22 mouse cellular contexts compared by ENCODE assay signal in genomic region chr13:47248289-47249010, GRCm38 (mm10).
A peak's percentile ranks its signal among the peaks of the same experiment; 100 is the strongest.
DNase-seq lines count a peak whose midpoint lies in the region; ATAC-seq and TF ChIP-seq lines count a peak whose summit lies in the region.
"Had no signal": no experiment of that assay in that cellular context is flagged by ENCODE, and none has a peak within 500 bp of the region (broad histone marks: within the 10 kb centered on the region; RNA-seq: fewer than 3 reads in every experiment).

No protein-coding gene starts in this region.

- H3K9me3 ChIP-seq in forebrain, postnatal 0 days (ENCODE audit: low read length) = no peaks in the 10 kb centered on the region
- no peaks in the 10 kb centered on the region for H3K9me3 ChIP-seq in forebrain, embryonic 16.5 days (ENCODE audit: control insufficient read depth, low read length)
- H3K9me3 ChIP-seq in liver, embryonic 12.5 days (replicated peaks) = no peaks in the 10 kb centered on the region
- no peaks in the 10 kb centered on the region for H3K9me3 ChIP-seq in neural tube, embryonic 15.5 days (replicated peaks)

- ATAC-seq in forebrain, postnatal 0 days = no peak
- no peak for ATAC-seq in forebrain, embryonic 16.5 days
- no peak for ATAC-seq in liver, embryonic 12.5 days
- no peak for ATAC-seq in neural tube, embryonic 15.5 days (ENCODE audit: low FRiP score)
- ATAC-seq: inflammation-experienced regulatory T-cells, adult 6 months had no signal

- no peak for TF ChIP-seq POLR2A in liver, adult 2 months (IDR thresholded peaks at IDR 0.05; ENCODE audit: extremely low read depth, insufficient read depth, low read length)

- no peaks in the 10 kb centered on the region for H3K79me2 ChIP-seq in liver, adult 2 months (ENCODE audit: control insufficient read depth, insufficient read depth, low read length)

- DNase-seq in forebrain, postnatal 0 days = peak; percentile 45
- DNase-seq in liver, adult 2 months (ENCODE audit: extremely low read depth, low read depth, low spot score) = no peak
- peak; percentile 77 to 79 for DNase-seq in right cerebral cortex, postnatal 10 days (ENCODE audit: low spot score in 2 of 2)
- no peak for DNase-seq in right cerebral cortex, postnatal 4 days
- DNase-seq in frontal cortex, postnatal 36 days (ENCODE audit: low spot score in 2 of 2) = no peak
- DNase-seq: adrenal gland, postnatal 14 days; cerebellum, adult 18-20 months; cerebellum, postnatal 36 days; gastrocnemius, adult 2 months; heart, postnatal 10 days; kidney, adult 2 months; kidney, postnatal 10 days; lung, adult 18-20 months had no signal

- H3K27me3 ChIP-seq in forebrain, postnatal 0 days (ENCODE audit: insufficient read depth, low read length) = no peaks in the 10 kb centered on the region
- no peaks in the 10 kb centered on the region for H3K27me3 ChIP-seq in forebrain, embryonic 16.5 days (replicated peaks; ENCODE audit: control insufficient read depth, insufficient read depth, low read length)
- H3K27me3 ChIP-seq in liver, adult 2 months (ENCODE audit: control insufficient read depth, insufficient read depth, low read length) = no peaks in the 10 kb centered on the region
- H3K27me3 ChIP-seq in liver, embryonic 12.5 days (replicated peaks) = no peaks in the 10 kb centered on the region
- H3K27me3 ChIP-seq in neural tube, embryonic 15.5 days (replicated peaks) = no peaks in the 10 kb centered on the region
- H3K27me3 ChIP-seq: CH12.LX had no signal

- H3K9ac ChIP-seq in forebrain, postnatal 0 days = no peak overlapping the region
- no peak overlapping the region for H3K9ac ChIP-seq in forebrain, embryonic 16.5 days (replicated peaks; ENCODE audit: low read depth, low read length)
- H3K9ac ChIP-seq in liver, adult 2 months (ENCODE audit: low read depth, low read length) = no peak overlapping the region
- H3K9ac ChIP-seq in liver, embryonic 12.5 days = no peak overlapping the region
- H3K9ac ChIP-seq in neural tube, embryonic 15.5 days (replicated peaks) = no peak overlapping the region

- 37% methylated on average over 8 of the region's 8 CpGs for WGBS in forebrain, postnatal 0 days
- 36% methylated on average over 8 of the region's 8 CpGs for WGBS in forebrain, embryonic 16.5 days
- 59% methylated on average over 8 of the region's 8 CpGs for WGBS in liver, adult 2 months
- 66% methylated on average over 8 of the region's 8 CpGs for WGBS in liver, embryonic 12.5 days (ENCODE audit: insufficient replicate concordance)
- 44% methylated on average over 8 of the region's 8 CpGs for WGBS in neural tube, embryonic 15.5 days

- no peak overlapping the region for H3K27ac ChIP-seq in forebrain, postnatal 0 days (ENCODE audit: low read depth, low read length)
- no peak overlapping the region for H3K27ac ChIP-seq in forebrain, embryonic 16.5 days (ENCODE audit: low read length)
- H3K27ac ChIP-seq in liver, adult 2 months (replicated peaks; ENCODE audit: insufficient read depth, low read depth, low read length) = peak overlapping the region; percentile 77
- H3K27ac ChIP-seq in liver, embryonic 12.5 days = no peak overlapping the region
- peak overlapping the region; percentile 37; the same call in 1 of the 2 replicates for H3K27ac ChIP-seq in neural tube, embryonic 15.5 days (replicated peaks)
- H3K27ac ChIP-seq: gastrocnemius, adult 2 months; stomach, postnatal 0 days had no signal

- H3K4me1 ChIP-seq in forebrain, postnatal 0 days (ENCODE audit: insufficient read depth) = peaks cover 12% of the 10 kb centered on the region; the same call in 1 of the 2 replicates
- peaks cover 13% of the 10 kb centered on the region for H3K4me1 ChIP-seq in forebrain, embryonic 16.5 days (replicated peaks; ENCODE audit: control insufficient read depth, insufficient read depth, low read length)
- H3K4me1 ChIP-seq in liver, adult 2 months (ENCODE audit: control insufficient read depth, insufficient read depth, low read length) = peaks cover 48% of the 10 kb centered on the region
- H3K4me1 ChIP-seq in liver, embryonic 12.5 days = no peaks in the 10 kb centered on the region; the same call in 1 of the 2 replicates
- peaks cover 10% of the 10 kb centered on the region; the same call in 1 of the 2 replicates for H3K4me1 ChIP-seq in neural tube, embryonic 15.5 days

- no peak overlapping the region for H3K4me3 ChIP-seq in forebrain, postnatal 0 days (ENCODE audit: low read depth, low read length)
- H3K4me3 ChIP-seq in forebrain, embryonic 16.5 days (replicated peaks; ENCODE audit: low read length) = no peak overlapping the region
- H3K4me3 ChIP-seq in liver, adult 2 months (ENCODE audit: insufficient read depth, low read depth, low read length) = no peak overlapping the region
- no peak overlapping the region for H3K4me3 ChIP-seq in liver, embryonic 12.5 days
- no peak overlapping the region for H3K4me3 ChIP-seq in neural tube, embryonic 15.5 days (replicated peaks)
- H3K4me3 ChIP-seq: gastrocnemius, adult 2 months; megakaryocyte, embryonic 14.5 days; myocyte had no signal

- no peak for TF ChIP-seq CTCF in forebrain, postnatal 0 days (IDR thresholded peaks at IDR 0.05; ENCODE audit: low read depth)
- TF ChIP-seq CTCF in liver, adult 2 months (IDR thresholded peaks at IDR 0.05; ENCODE audit: low read depth, low read length) = no peak

- H3K36me3 ChIP-seq in forebrain, postnatal 0 days (ENCODE audit: insufficient read depth) = no peaks in the 10 kb centered on the region
- H3K36me3 ChIP-seq in forebrain, embryonic 16.5 days (ENCODE audit: control insufficient read depth, insufficient read depth) = no peaks in the 10 kb centered on the region
- H3K36me3 ChIP-seq in liver, adult 2 months (ENCODE audit: control insufficient read depth, insufficient read depth, low read length) = peaks cover 19% of the 10 kb centered on the region
- H3K36me3 ChIP-seq in liver, embryonic 12.5 days = 0 out of 2 replicates have a peak, but pooled peaks cover 4% of the 10 kb centered on the region
- no peaks in the 10 kb centered on the region for H3K36me3 ChIP-seq in neural tube, embryonic 15.5 days

- H3K4me2 ChIP-seq in forebrain, postnatal 0 days (ENCODE audit: low read depth) = no peak overlapping the region
- H3K4me2 ChIP-seq in forebrain, embryonic 16.5 days (ENCODE audit: low read length) = no peak overlapping the region
- H3K4me2 ChIP-seq in liver, embryonic 12.5 days = no peak overlapping the region
- no peak overlapping the region for H3K4me2 ChIP-seq in neural tube, embryonic 15.5 days
- H3K4me2 ChIP-seq: heart, embryonic 11.5 days had no signal

Comparison
In these comparisons a context has a peak if more than half of its experiments do, and no peak if none do; other contexts are left out.
1. DNase-seq: peak in forebrain, postnatal 0 days (single experiment) and right cerebral cortex, postnatal 10 days (2 of 2); none in liver, adult 2 months (single experiment), right cerebral cortex, postnatal 4 days (single experiment) and frontal cortex, postnatal 36 days (0 of 2).
2. H3K27ac ChIP-seq: peak in liver, adult 2 months (single experiment) and neural tube, embryonic 15.5 days (single experiment); none in forebrain, postnatal 0 days (single experiment), forebrain, embryonic 16.5 days (single experiment) and liver, embryonic 12.5 days (single experiment).